Mouse (Mus musculus): ENCODE data around the gene Mettl24.

DNA sequence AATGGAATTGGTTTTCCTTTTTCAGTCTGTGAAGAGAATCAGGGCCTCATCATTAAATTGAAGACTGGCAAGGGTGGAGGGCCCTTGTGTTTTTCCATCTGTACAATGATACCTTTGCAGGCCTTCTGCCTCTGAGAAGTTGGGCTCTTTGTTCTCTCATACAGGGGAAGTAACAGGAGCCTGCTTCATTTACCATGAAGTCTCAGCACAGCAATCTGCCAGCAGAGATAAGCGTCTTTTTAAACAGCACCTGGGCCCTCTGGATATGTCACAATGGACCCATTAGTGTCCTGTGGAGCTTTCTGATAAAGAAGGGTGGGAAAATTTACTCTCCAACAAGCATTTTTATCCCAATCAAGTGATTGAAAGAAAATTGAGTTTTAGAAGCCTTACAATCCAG is 5.8 kb downstream of the Mettl24 start:
- no peak for TF ChIP-seq CTCF (IDR thresholded peaks at IDR 0.05; ENCODE audit: insufficient read depth, low read depth, low read length)
- TF ChIP-seq POLR2A (IDR thresholded peaks at IDR 0.05; ENCODE audit: insufficient read depth, low read depth, low read length), result no peak

Data from olfactory bulb, adult 2 months (tissue).